Mouse (Mus musculus): Measurements from ENCODE around the gene Rpl7l1.

GRCm38 (mm10) chr17:46728496-46728895 is 54.0 kb downstream of the Rpl7l1 start:
- no peak for TF ChIP-seq POLR2A (IDR thresholded peaks at IDR 0.05; ENCODE audit: insufficient read length, low read depth)
- no peak for TF ChIP-seq SRF (IDR thresholded peaks at IDR 0.05; ENCODE audit: control insufficient read depth, insufficient read length, low read depth)
- TF ChIP-seq CEBPB (IDR thresholded peaks at IDR 0.05; ENCODE audit: insufficient read depth, poor library complexity, severe bottlenecking) = no peak
- TF ChIP-seq MYOG (IDR thresholded peaks at IDR 0.05; ENCODE audit: control insufficient read depth in 1 of 3, insufficient read depth in 1 of 3, insufficient read length in 2 of 3, low read depth in 2 of 3) = no peak
